Mouse (Mus musculus): ENCODE measurements around the gene Gabpa.

DNA sequence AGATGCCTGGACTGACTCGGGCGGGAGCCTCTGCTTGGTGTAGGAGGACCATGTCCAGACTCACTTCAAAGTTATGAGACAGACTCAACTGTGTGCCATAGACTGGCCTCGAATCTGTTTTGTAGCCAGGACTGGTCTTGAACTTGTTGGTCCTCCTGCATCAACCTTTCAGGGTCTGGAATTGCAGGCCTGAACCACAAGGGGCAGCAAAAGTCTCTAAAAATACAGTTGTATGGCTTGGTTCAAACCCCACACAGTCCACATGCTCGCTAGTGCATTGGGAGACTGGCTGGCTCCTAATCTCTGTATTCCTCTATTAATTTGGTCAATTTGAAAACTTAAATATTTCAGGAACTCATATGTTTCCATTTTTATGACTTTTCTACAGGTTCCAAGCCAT is 68.3 kb downstream of the Gabpa start:
- no peak for TF ChIP-seq POLR2A (IDR thresholded peaks at IDR 0.05; ENCODE audit: extremely low read depth, insufficient read depth, low read length)
- TF ChIP-seq CTCF (IDR thresholded peaks at IDR 0.05; ENCODE audit: extremely low read depth, insufficient read depth, low read length) = no peak
